ENCODE assay signal across 20 mouse cellular contexts in genomic region chr9:34328723-34329122, GRCm38 (mm10).
DNase-seq lines count a peak whose midpoint lies in the region; ATAC-seq and TF ChIP-seq lines count a peak whose summit lies in the region.
"Had no signal": no experiment of that assay in that cellular context is flagged by ENCODE, and none has a peak within 500 bp of the region (broad histone marks: within the 10 kb centered on the region; RNA-seq: fewer than 3 reads in every experiment).

No protein-coding gene starts in this region.

- peak; percentile 37 for TF ChIP-seq CTCF in intestine, postnatal 0 days (IDR thresholded peaks at IDR 0.05; ENCODE audit: low read depth)
- peak; percentile 36 for TF ChIP-seq CTCF in midbrain, postnatal 0 days (IDR thresholded peaks at IDR 0.05)

- no peak for DNase-seq in midbrain, postnatal 0 days (ENCODE audit: low spot score)
- DNase-seq in NIH3T3 (ENCODE audit: low read depth) = peak; percentile 14
- DNase-seq in ovary, postnatal 10 days (ENCODE audit: low spot score) = no peak
- no peak for DNase-seq in right cerebral cortex, adult 2 months (ENCODE audit: low spot score in 2 of 2)
- DNase-seq: adrenal gland, adult 8-10 months; cerebellum, postnatal 10 days; heart, postnatal 14 days; kidney, adult 18-20 months; kidney, postnatal 14 days had no signal

- H3K9me3 ChIP-seq in intestine, postnatal 0 days (ENCODE audit: control insufficient read depth) = no peaks in the 10 kb centered on the region
- no peaks in the 10 kb centered on the region for H3K9me3 ChIP-seq in intestine, embryonic 16.5 days (ENCODE audit: control insufficient read depth, low read length)
- no peaks in the 10 kb centered on the region for H3K9me3 ChIP-seq in midbrain, postnatal 0 days (ENCODE audit: low read length)
- no peaks in the 10 kb centered on the region for H3K9me3 ChIP-seq in midbrain, embryonic 15.5 days
- H3K9me3 ChIP-seq: embryonic facial prominence, embryonic 13.5 days; forebrain, embryonic 15.5 days; limb, embryonic 10.5 days; lung, embryonic 15.5 days; midbrain, embryonic 12.5 days had no signal

- H3K4me1 ChIP-seq in intestine, postnatal 0 days (replicated peaks; ENCODE audit: control insufficient read depth, insufficient read depth, low read length) = no peaks in the 10 kb centered on the region
- no peaks in the 10 kb centered on the region for H3K4me1 ChIP-seq in intestine, embryonic 16.5 days (ENCODE audit: control insufficient read depth, insufficient read depth, low read length)
- no peaks in the 10 kb centered on the region for H3K4me1 ChIP-seq in midbrain, postnatal 0 days (ENCODE audit: insufficient read depth, low read length)
- no peaks in the 10 kb centered on the region for H3K4me1 ChIP-seq in midbrain, embryonic 15.5 days
- H3K4me1 ChIP-seq: embryonic facial prominence, embryonic 13.5 days; lung, embryonic 15.5 days; midbrain, embryonic 12.5 days had no signal

- H3K4me3 ChIP-seq in intestine, postnatal 0 days (ENCODE audit: low read depth, low read length) = no peak overlapping the region
- no peak overlapping the region for H3K4me3 ChIP-seq in intestine, embryonic 16.5 days (ENCODE audit: low read length)
- no peak overlapping the region for H3K4me3 ChIP-seq in midbrain, postnatal 0 days (ENCODE audit: low read depth, low read length)
- H3K4me3 ChIP-seq in midbrain, embryonic 15.5 days = no peak overlapping the region
- H3K4me3 ChIP-seq: embryonic facial prominence, embryonic 13.5 days; forebrain, embryonic 15.5 days; limb, embryonic 10.5 days; lung, embryonic 15.5 days; midbrain, embryonic 12.5 days had no signal

- WGBS in intestine, postnatal 0 days = 94% methylated on average over 1 of the region's 1 CpGs
- WGBS in intestine, embryonic 16.5 days = 81% methylated on average over 1 of the region's 1 CpGs
- 88% methylated on average over 1 of the region's 1 CpGs for WGBS in midbrain, postnatal 0 days
- 95% methylated on average over 1 of the region's 1 CpGs for WGBS in midbrain, embryonic 15.5 days

- H3K27ac ChIP-seq in intestine, postnatal 0 days (ENCODE audit: low read depth, low read length) = no peak overlapping the region
- no peak overlapping the region for H3K27ac ChIP-seq in intestine, embryonic 16.5 days (ENCODE audit: low read length)
- no peak overlapping the region for H3K27ac ChIP-seq in midbrain, postnatal 0 days (ENCODE audit: low read depth, low read length)
- no peak overlapping the region for H3K27ac ChIP-seq in midbrain, embryonic 15.5 days
- H3K27ac ChIP-seq: embryonic facial prominence, embryonic 13.5 days; forebrain, embryonic 15.5 days; limb, embryonic 10.5 days; lung, embryonic 15.5 days; midbrain, embryonic 12.5 days had no signal

- H3K27me3 ChIP-seq in intestine, postnatal 0 days (replicated peaks; ENCODE audit: control insufficient read depth, insufficient read depth, low read length) = no peaks in the 10 kb centered on the region
- H3K27me3 ChIP-seq in intestine, embryonic 16.5 days (replicated peaks; ENCODE audit: control insufficient read depth, insufficient read depth, low read length) = no peaks in the 10 kb centered on the region
- H3K27me3 ChIP-seq in midbrain, postnatal 0 days (ENCODE audit: insufficient read depth, low read length) = no peaks in the 10 kb centered on the region
- H3K27me3 ChIP-seq in midbrain, embryonic 15.5 days (replicated peaks) = no peaks in the 10 kb centered on the region
- H3K27me3 ChIP-seq: embryonic facial prominence, embryonic 13.5 days; forebrain, embryonic 15.5 days; lung, embryonic 15.5 days; midbrain, embryonic 12.5 days had no signal

- H3K9ac ChIP-seq in intestine, postnatal 0 days (ENCODE audit: low read depth, low read length) = no peak overlapping the region
- H3K9ac ChIP-seq in intestine, embryonic 16.5 days (ENCODE audit: low read depth, low read length) = no peak overlapping the region
- H3K9ac ChIP-seq in midbrain, postnatal 0 days (replicated peaks; ENCODE audit: low read length, poor library complexity, severe bottlenecking) = no peak overlapping the region
- H3K9ac ChIP-seq in midbrain, embryonic 15.5 days = no peak overlapping the region
- H3K9ac ChIP-seq: embryonic facial prominence, embryonic 13.5 days; forebrain, embryonic 15.5 days; lung, embryonic 15.5 days; midbrain, embryonic 12.5 days had no signal

- no peak overlapping the region for H3K4me2 ChIP-seq in intestine, postnatal 0 days (replicated peaks; ENCODE audit: low read depth)
- no peak overlapping the region for H3K4me2 ChIP-seq in intestine, embryonic 16.5 days (ENCODE audit: low read depth, low read length)
- no peak overlapping the region for H3K4me2 ChIP-seq in midbrain, postnatal 0 days (ENCODE audit: low read depth, low read length, poor library complexity, severe bottlenecking)
- H3K4me2 ChIP-seq in midbrain, embryonic 15.5 days = no peak overlapping the region
- H3K4me2 ChIP-seq: embryonic facial prominence, embryonic 13.5 days; forebrain, embryonic 15.5 days; heart, embryonic 11.5 days; liver, embryonic 11.5 days; lung, embryonic 15.5 days; midbrain, embryonic 12.5 days had no signal

- ATAC-seq in intestine, postnatal 0 days = no peak
- no peak for ATAC-seq in intestine, embryonic 16.5 days
- no peak for ATAC-seq in midbrain, postnatal 0 days (ENCODE audit: low FRiP score)
- no peak for ATAC-seq in midbrain, embryonic 15.5 days (replicated peaks)
- ATAC-seq: forebrain, embryonic 15.5 days; hindbrain, embryonic 16.5 days had no signal

- H3K36me3 ChIP-seq in intestine, postnatal 0 days (ENCODE audit: control insufficient read depth, insufficient read depth) = no peaks in the 10 kb centered on the region
- H3K36me3 ChIP-seq in intestine, embryonic 16.5 days (ENCODE audit: control insufficient read depth, insufficient read depth, low read length) = no peaks in the 10 kb centered on the region
- no peaks in the 10 kb centered on the region for H3K36me3 ChIP-seq in midbrain, postnatal 0 days (ENCODE audit: insufficient read depth, low read length)
- no peaks in the 10 kb centered on the region for H3K36me3 ChIP-seq in midbrain, embryonic 15.5 days (replicated peaks)
- H3K36me3 ChIP-seq: embryonic facial prominence, embryonic 13.5 days; forebrain, embryonic 15.5 days; limb, embryonic 10.5 days; lung, embryonic 15.5 days; midbrain, embryonic 12.5 days had no signal
